Mouse (Mus musculus): ENCODE results near the gene BC053393.

DNA sequence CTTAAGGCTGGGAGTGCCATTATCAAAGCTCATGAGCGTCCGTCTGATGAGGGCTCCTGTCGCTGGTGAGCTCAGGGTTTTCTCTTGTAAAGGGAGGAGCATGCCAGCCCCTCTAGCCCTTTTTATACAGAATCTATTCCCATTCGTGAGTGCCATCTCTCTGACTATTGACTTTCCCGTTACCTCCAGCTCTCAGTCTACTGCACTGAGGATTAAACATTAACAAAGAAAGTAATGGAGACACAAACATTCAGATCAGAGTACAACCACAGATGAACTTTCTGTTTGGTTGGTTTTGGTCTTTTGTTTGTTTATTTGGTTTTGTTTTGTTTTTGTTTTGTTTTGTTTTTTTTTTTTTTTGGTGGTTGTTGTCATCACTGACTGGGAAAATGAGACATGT is 11.4 kb downstream of the BC053393 start:
- TF ChIP-seq POLR2A (IDR thresholded peaks at IDR 0.05; ENCODE audit: low read depth, low read length): no peak
- no peak for TF ChIP-seq CTCF (IDR thresholded peaks at IDR 0.05; ENCODE audit: borderline replicate concordance, insufficient read depth, low read length)

Data from embryonic fibroblast, embryonic 13.5 days (primary cell).